Mouse (Mus musculus): ENCODE data around the gene Olfr1442.
"Not testable (repeated sequence)": the region's sequence is repeated elsewhere in the genome, so short reads cannot be mapped to it uniquely, and the experiment has no call there.

Gene Olfr1442

GRCm38 (mm10) chr19:12670139-12670538 lies at the start of gene Olfr1442:
Olfr1442 (plus strand) TSS chr19:12670439.
- no peak for DNase-seq

DNA sequence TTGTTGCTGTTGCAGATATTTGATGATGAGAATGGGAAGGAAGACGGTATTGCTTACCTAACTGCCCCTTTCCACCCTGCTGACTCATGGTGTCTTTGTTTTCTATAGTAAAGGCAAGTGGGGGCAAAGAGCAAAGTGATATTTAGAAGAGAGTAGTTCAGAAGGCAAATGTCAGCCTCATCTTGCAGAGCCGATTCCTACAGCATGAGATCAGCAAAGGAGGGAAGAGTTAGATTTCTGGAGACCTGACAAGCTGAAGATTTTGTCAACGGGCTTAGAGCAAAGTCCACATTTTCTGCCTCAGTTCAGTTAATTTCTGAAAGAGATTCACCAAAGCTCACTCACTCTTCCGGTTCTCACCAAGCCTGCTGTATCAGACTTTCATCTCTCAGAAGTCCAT lies 37.1 kb upstream of the Olfr1442 start, which contains the start of gene Glyat:
Glyat (plus strand) TSS at position 133 of the 400 bp plus-strand sequence.
- DNase-seq = no peak

- no peak for DNase-seq
Observed at GRCm38 (mm10) chr19:12634259-12634658, 36.0 kb upstream of the Olfr1442 start.

GRCm38 (mm10) chr19:12634963-12635362 lies 35.3 kb upstream of the Olfr1442 start:
- DNase-seq = no peak

DNA sequence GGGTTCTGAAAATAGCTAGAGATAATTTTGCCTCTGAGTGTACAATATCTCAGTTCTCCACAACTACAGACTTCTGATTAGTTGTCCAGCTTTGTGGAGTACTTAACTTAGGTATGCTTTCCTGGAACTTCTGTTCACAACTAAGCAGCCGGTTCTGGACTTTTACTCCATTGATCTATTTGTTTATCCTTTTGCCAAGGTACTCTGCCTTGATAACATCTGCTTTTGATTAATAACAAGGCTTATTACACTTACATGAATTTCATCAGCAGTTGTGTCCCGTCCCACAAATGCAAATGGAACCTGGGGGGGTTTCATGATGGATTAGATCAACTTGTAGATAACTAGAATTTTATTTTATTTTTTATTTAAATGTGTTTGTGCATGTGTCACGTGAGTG lies 33.4 kb upstream of the Olfr1442 start:
- no peak for DNase-seq

GRCm38 (mm10) chr19:12638049-12638448 lies 32.2 kb upstream of the Olfr1442 start:
- no peak for DNase-seq

DNA sequence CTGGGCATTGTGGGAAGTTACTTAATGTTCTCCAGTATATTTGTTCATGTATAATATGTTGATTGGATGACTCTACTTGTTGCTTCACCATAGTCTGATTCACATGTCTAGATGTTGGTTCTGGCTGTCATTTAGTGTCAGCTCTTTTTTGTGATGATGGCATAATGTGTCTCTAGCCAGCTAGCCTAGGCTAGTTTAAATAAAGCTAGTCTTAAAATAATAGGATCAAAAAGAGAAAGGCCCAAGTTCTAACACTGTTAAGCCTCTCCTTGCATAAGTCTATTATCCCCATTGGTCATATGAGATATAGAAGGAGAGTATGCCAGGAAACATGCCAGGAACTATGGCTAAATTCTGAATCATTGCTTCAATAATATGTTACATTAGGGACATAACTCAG lies 20.7 kb upstream of the Olfr1442 start:
- no peak for DNase-seq

DNA sequence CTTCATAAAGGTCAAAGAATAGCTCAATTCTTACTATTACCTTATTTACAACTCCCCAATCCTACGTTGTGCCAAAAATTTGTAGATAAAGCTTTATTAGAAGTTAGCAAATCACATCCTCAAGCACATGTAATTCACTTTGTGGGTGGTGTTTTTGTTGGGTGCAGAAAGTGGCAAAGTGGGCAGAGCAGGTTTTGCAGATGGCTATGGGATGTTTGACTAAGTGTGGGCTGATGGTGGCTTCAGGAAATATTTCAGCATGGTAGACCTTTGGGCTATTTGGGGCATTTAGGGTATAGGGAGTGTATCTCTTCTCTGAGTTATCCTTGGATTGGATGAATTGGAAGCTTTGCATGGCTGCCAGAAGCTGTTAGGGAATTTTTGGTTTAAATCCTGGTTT lies 4.1 kb upstream of the Olfr1442 start:
- no peak for DNase-seq

GRCm38 (mm10) chr19:12668601-12669000 lies 1.6 kb upstream of the Olfr1442 start:
- DNase-seq = not testable (repeated sequence)

- DNase-seq = no peak
Observed at GRCm38 (mm10) chr19:12671051-12671450, 812 bp downstream of the Olfr1442 start.

DNA sequence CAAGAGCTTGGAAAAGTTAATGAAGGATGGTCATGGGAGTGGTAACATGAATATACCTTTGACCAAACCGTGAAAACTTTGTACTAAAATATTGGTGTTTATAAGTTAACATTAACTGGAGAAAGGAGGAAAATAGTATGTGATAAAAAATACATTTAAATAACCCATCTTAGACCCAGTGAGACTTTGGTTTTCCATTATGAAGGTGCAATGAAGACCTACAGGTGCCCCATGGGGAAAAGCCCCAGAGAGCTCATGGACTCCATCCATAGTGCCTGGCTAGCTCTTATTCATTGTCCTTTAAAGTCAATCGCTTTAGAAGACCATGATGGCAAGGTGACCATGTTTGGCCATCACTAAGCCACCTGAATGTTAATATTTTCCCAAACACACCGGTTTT lies 7.6 kb downstream of the Olfr1442 start, which contains the start of gene Olfr1443:
Olfr1443 (plus strand) TSS at position 301 of the 400 bp plus-strand sequence.
- DNase-seq = no peak

GRCm38 (mm10) chr19:12684638-12685037 lies 14.4 kb downstream of the Olfr1442 start:
- no peak for DNase-seq

GRCm38 (mm10) chr19:12685231-12685630 lies 15.0 kb downstream of the Olfr1442 start:
- DNase-seq = no peak

GRCm38 (mm10) chr19:12695590-12695989 lies 25.4 kb downstream of the Olfr1442 start, which contains the start of gene Keg1:
Keg1 (plus strand) TSS chr19:12695786.
- DNase-seq = no peak

GRCm38 (mm10) chr19:12696221-12696620 lies 26.0 kb downstream of the Olfr1442 start:
- DNase-seq = no peak

GRCm38 (mm10) chr19:12708458-12708857 lies 38.2 kb downstream of the Olfr1442 start:
- no peak for DNase-seq

DNA sequence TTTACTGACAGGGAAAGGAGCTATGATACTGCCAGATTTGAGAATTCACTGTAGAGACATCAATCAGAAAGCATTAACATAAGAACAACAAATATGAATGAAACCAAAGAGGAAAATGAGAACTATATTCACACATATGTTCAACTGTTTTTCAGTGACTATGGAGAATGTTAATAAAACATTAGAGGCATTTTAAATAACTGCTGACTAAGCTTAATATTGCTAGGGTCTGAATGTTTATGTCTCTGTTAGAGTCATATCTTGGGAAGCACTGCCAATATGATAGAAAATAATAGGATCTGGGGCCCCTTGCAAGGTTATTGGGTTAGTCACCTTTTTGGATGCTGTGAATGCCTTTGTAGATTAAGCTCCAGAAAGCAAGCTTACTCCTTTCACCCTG lies 38.7 kb downstream of the Olfr1442 start:
- DNase-seq = no peak

DNA sequence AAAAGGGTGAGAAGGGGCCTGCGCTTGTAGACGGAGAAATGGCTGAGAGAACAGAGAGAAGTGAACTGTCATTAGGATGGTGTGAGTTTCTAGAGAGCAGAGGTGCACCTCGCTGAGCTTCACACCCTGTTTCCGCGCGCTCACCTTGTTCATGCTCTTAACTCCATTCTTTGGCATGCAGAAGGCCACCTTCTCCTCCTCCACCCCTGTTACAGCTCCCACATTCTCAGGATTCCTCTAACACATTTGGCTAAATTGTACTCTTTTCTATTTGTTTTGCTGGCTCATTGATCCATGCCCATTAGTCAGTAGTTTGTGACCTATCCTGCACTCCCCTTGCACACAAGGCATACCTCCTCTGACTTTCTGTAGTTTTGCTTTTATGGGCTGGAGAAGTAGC lies 49.0 kb downstream of the Olfr1442 start:
- DNase-seq = no peak

DNA sequence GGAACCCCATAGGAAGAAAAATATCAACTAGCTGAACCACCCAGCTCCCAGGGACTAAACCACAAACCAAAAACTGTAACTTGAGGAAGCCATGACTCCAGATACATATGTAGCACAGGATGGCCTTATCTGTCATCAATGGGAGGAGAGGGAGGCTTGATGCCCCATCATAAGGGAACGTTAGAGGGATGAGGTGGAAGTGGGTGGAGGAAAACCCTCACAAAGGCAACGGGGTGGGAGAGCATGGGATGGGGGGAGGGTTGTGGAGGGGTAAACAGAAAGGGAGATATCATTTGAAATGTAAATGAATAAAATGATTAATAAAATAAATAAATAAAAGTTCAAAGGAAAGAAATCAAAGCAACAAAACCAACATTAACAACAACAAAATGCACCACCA lies 50.2 kb downstream of the Olfr1442 start:
- DNase-seq = no peak

- not testable (repeated sequence) for DNase-seq
Observed at GRCm38 (mm10) chr19:12720919-12721318, 50.7 kb downstream of the Olfr1442 start.

- DNase-seq = not testable (repeated sequence)
Observed at GRCm38 (mm10) chr19:12721596-12721995, 51.4 kb downstream of the Olfr1442 start.

GRCm38 (mm10) chr19:12722308-12722707 lies 52.1 kb downstream of the Olfr1442 start:
- peak; percentile 8 for DNase-seq

GRCm38 (mm10) chr19:12725851-12726250 lies 55.6 kb downstream of the Olfr1442 start:
- DNase-seq = no peak
